Mouse (Mus musculus): ENCODE data around the gene Myl7.

DNA sequence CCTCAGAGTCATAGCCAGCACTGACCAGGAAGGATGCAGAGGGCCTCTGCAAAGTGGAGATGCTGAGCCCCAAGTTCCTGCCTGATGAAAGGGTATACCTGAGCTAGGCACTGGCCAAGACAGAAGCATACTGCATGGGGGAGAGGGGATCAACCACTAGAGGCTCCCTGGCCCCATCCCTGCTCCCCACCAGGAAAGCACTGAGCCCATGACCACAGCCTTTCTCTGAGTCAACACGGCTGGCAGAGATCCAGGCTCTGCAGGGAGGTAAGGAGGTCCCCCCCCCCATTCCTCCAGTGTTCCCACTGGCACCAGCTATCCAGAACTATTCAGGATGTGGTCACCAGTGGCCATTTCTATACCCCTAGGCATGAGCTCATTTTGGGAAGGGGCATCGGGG is 49.3 kb downstream of the Myl7 start:
- TF ChIP-seq CTCF (IDR thresholded peaks at IDR 0.05; ENCODE audit: control insufficient read depth, insufficient read depth, insufficient replicate concordance, low read depth, low read length): no peak
- TF ChIP-seq POLR2A (IDR thresholded peaks at IDR 0.05; ENCODE audit: control insufficient read depth, low read depth, low read length): no peak

Measured in testis, adult 2 months (tissue).